Mouse (Mus musculus): ENCODE results near the gene Abhd15.
A peak's percentile ranks its signal among the peaks of the same experiment; 100 is the strongest.

DNA sequence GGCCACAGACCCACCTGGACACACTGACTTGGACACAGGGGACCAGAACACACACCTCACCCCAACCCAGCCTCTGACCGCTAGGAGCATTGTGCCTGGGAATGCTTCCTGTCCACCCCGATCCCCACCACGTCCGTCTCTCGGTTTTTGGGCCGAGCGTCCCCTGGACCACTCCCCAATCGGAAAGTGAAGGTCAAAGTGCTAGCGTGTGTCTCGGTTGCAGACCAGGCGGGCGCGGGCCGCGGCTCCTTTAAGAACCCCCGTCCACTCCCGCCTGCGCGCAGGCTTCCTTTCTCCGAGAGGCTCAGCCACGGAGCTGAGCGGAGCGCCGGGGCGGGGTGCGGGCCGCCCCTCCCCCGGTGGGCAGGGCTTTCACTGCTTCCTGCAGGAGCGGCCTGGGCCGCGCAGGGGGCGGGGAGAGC is 22.0 kb upstream of the Abhd15 start:
- TF ChIP-seq CTCF (IDR thresholded peaks at IDR 0.05; ENCODE audit: extremely low read depth, insufficient read depth, low read length) (no peak), POLR2A (IDR thresholded peaks at IDR 0.05; ENCODE audit: extremely low read depth, insufficient read depth, low read length) (peak; percentile 41; the same call in 1 of the 2 replicates)

Measured in cortical plate, adult 2 months (tissue).